Mouse (Mus musculus): ENCODE data around the gene Tmem19. TPM values are rescaled to one million over a fixed set of nuclear protein-coding genes. Genes with fewer than 3 reads are reported as not detected.

Gene Tmem19
- polyA plus RNA-seq, 1 experiment from 2014 or later: 30.8 TPM

GRCm38 (mm10) chr10:115315473-115316171, 46.7 kb downstream of the Tmem19 start, which contains the start of gene Rab21:
TSS of gene Rab21 (minus strand) at chr10:115315594.
- WGBS: under 1% methylated on average over 48 of the region's 48 CpGs
- Histone ChIP-seq H3K9me3 (no peaks in the 10 kb centered on the region), H3K9ac (peak within 1 kb of the TSS; percentile 89), H3K4me2 (peak within 1 kb of the TSS; percentile 75), H3K4me1 (peaks cover 10% of the 10 kb centered on the region; the same call in 1 of the 2 replicates), H3K27me3 (replicated peaks) (no peaks in the 10 kb centered on the region), H3K36me3 (no peaks in the 10 kb centered on the region), H3K27ac (peak within 1 kb of the TSS; percentile 96), H3K4me3 (replicated peaks) (peak within 1 kb of the TSS; percentile 91)
- peak; percentile 89 for ATAC-seq (ENCODE audit: insufficient read depth, low FRiP score, low read depth)

DNA sequence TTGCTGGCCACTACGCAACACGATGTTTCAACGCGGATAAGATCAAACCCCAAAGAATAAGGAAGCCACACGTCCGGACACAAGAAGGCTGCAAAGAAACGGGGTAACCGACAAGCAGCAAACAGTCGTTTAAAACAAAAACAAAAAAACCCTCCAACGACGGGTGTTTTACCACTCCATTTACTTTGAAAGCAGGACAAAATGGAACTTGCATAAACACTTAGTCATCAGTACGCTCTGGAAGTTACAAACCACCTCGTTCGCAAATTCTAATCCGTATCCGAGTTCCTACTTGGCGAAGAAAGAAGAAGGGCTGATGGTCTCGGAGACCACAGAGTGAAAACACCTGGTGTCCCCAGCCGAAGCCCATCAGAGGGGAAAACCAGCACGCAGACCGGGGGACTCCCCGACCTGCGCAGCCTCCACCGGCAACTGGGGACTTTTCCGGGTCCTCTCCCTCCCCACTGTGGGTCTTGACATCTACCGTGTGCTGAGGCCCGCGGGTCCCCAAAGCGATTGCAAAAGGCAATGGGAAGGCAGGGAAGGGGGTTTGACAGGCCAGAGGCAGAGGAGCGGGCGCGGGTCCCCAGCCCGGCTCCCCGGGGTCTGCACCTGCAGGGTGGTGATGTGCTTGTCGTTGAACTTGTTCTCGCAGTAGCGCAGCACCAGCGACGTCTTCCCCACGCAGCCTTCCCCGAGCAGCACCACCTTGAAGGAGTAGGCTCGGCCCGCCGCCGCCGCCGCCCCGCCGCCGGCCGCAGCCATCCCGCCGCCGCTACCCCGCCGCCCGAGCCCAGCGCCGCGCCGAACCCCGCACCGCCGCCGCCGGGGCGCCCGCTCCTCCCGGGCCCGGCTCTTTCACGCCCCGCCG, 47.5 kb downstream of the Tmem19 start:
- peak; percentile 61; the same call in 1 of the 2 replicates for ATAC-seq (ENCODE audit: insufficient read depth, low FRiP score, low read depth)
- H3K4me2 ChIP-seq: peak overlapping the region; percentile 75
- under 1% methylated on average over 48 of the region's 73 CpGs for WGBS
- peak overlapping the region; percentile 91 for H3K4me3 ChIP-seq (replicated peaks)
- H3K36me3 ChIP-seq: no peaks in the 10 kb centered on the region
- peaks cover 10% of the 10 kb centered on the region; the same call in 1 of the 2 replicates for H3K4me1 ChIP-seq
- H3K9ac ChIP-seq: peak overlapping the region; percentile 89
- H3K9me3 ChIP-seq: no peaks in the 10 kb centered on the region
- no peaks in the 10 kb centered on the region for H3K27me3 ChIP-seq (replicated peaks)
- peak overlapping the region; percentile 96 for H3K27ac ChIP-seq

DNA sequence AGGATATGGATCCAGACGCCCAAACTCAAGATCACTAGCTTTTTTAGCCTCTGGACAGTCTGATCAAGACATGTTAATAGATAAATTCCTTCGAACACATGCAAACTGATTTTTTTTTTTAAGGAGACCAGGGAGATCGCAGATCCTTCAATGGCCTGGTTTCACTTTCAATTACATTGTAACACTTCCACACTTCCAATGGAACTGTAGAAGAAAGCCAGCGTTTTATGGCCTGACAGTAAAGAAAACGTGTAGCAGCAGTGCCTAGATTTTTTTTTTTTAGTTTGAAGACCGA, 48.1 kb downstream of the Tmem19 start:
- 14% methylated on average over 6 of the region's 6 CpGs for WGBS
- Histone ChIP-seq H3K4me1 (peaks cover 10% of the 10 kb centered on the region; the same call in 1 of the 2 replicates), H3K9me3 (no peaks in the 10 kb centered on the region), H3K4me3 (replicated peaks) (peak overlapping the region; percentile 91), H3K4me2 (peak overlapping the region; percentile 75), H3K9ac (peak overlapping the region; percentile 89; the same call in 1 of the 2 replicates), H3K27me3 (replicated peaks) (no peaks in the 10 kb centered on the region), H3K36me3 (no peaks in the 10 kb centered on the region), H3K27ac (no peak overlapping the region)
- ATAC-seq (ENCODE audit: insufficient read depth, low FRiP score, low read depth): no peak

DNA sequence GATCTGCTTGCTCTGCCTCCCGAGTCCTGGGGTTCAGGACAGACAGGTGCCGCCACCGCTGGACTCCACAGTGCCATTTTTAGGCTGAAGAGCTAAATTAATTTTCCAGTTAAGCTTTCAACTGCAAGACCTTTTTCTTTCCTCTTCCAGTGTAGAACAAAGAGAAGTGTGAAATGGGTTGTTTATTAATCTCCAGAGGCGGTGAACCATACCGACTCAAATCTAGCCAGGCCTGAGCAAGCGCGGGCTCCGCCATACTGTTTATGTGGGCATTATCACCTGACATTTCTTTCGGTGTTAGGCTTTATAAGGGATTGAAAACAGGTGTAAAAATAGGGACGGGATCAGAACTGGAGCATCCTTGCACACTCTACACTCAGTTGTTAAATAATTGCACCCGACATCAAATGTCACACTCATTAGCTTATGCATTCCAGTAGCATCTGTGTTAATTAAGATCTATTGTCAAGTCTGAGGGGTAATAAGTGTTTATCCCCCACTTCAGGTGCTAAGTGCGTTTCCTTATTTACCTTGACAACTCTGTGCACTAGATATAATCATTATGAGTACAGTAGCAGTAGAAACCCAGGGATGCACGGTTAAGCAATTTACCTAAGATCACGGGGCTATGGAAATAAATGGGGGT, 48.5 kb downstream of the Tmem19 start:
- 71% methylated on average over 14 of the region's 14 CpGs for WGBS
- H3K9ac ChIP-seq: no peak overlapping the region
- H3K4me3 ChIP-seq (replicated peaks): peak overlapping the region; percentile 91
- no peak overlapping the region for H3K27ac ChIP-seq
- no peaks in the 10 kb centered on the region for H3K36me3 ChIP-seq
- no peaks in the 10 kb centered on the region for H3K27me3 ChIP-seq (replicated peaks)
- H3K9me3 ChIP-seq: no peaks in the 10 kb centered on the region
- no peak for ATAC-seq (ENCODE audit: insufficient read depth, low FRiP score, low read depth)
- peaks cover 10% of the 10 kb centered on the region; the same call in 1 of the 2 replicates for H3K4me1 ChIP-seq
- peak overlapping the region; percentile 75 for H3K4me2 ChIP-seq

DNA sequence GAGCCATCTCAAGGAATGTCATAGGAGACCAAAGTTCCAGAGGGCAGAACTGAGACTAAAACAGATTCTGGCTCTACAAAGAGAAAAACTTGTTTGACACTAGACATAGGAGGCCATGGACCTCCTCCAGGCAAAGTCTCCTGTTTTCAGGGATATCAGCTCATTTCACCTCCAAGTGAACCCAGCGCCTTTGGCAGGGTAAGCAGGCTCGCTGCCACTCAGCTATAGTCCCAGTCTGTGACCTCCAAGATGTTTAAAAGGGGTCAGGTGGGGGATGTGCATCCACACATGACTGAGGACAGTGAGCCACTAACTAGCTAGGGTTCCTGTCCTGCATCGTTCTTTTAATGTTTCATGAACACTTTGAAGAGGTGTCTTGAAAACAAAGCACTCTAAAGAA, 49.6 kb downstream of the Tmem19 start:
- WGBS: 38% methylated on average over 3 of the region's 3 CpGs
- no peak overlapping the region for H3K9ac ChIP-seq
- H3K27ac ChIP-seq: no peak overlapping the region
- H3K4me2 ChIP-seq: no peak overlapping the region
- no peaks in the 10 kb centered on the region for H3K36me3 ChIP-seq
- H3K27me3 ChIP-seq (replicated peaks): no peaks in the 10 kb centered on the region
- H3K4me3 ChIP-seq (replicated peaks): no peak overlapping the region
- ATAC-seq (ENCODE audit: insufficient read depth, low FRiP score, low read depth): no peak
- H3K9me3 ChIP-seq: no peaks in the 10 kb centered on the region
- H3K4me1 ChIP-seq: peaks cover 10% of the 10 kb centered on the region; the same call in 1 of the 2 replicates

- Histone ChIP-seq H3K27me3 (replicated peaks) (no peaks in the 10 kb centered on the region), H3K36me3 (no peaks in the 10 kb centered on the region), H3K4me1 (peaks cover 10% of the 10 kb centered on the region; the same call in 1 of the 2 replicates), H3K9me3 (no peaks in the 10 kb centered on the region), H3K9ac (no peak overlapping the region), H3K4me3 (replicated peaks) (no peak overlapping the region), H3K4me2 (no peak overlapping the region), H3K27ac (no peak overlapping the region)
- no peak for ATAC-seq (ENCODE audit: insufficient read depth, low FRiP score, low read depth)
- 83% methylated on average over 5 of the region's 5 CpGs for WGBS
Measured at GRCm38 (mm10) chr10:115312194-115312593, 50.1 kb downstream of the Tmem19 start.

GRCm38 (mm10) chr10:115311263-115311965, 50.9 kb downstream of the Tmem19 start:
- no peak overlapping the region for H3K27ac ChIP-seq
- no peaks in the 10 kb centered on the region for H3K27me3 ChIP-seq (replicated peaks)
- H3K36me3 ChIP-seq: no peaks in the 10 kb centered on the region
- H3K4me3 ChIP-seq (replicated peaks): no peak overlapping the region
- no peaks in the 10 kb centered on the region for H3K9me3 ChIP-seq
- no peak overlapping the region for H3K4me2 ChIP-seq
- H3K9ac ChIP-seq: no peak overlapping the region
- 86% methylated on average over 14 of the region's 14 CpGs for whole genome bisulfite sequencing
- no peak for ATAC-seq (ENCODE audit: insufficient read depth, low FRiP score, low read depth)
- peaks cover 10% of the 10 kb centered on the region; the same call in 1 of the 2 replicates for H3K4me1 ChIP-seq

DNA sequence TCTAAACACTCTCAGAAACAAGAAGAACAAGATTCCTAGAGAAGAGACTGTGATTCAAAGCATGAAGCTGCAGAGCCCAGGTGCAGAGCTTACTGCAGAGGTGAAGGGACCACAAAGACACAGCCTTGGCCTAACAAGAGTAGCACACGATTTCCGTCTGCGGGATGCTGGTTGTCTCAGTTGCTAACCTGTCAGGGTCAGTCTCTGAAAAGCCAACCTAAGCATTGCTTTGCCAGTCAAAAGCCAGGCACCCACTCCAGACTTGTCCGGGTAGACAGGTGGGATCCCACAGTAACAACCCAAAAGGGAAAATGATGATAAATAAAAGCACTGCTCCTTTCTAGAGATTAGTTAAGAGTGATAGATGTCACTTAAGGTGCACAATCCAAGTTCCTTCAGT, 53.1 kb downstream of the Tmem19 start:
- H3K36me3 ChIP-seq: no peaks in the 10 kb centered on the region
- H3K9me3 ChIP-seq: no peaks in the 10 kb centered on the region
- no peak overlapping the region for H3K9ac ChIP-seq
- WGBS: 88% methylated on average over 4 of the region's 4 CpGs
- no peak overlapping the region for H3K4me2 ChIP-seq
- H3K4me3 ChIP-seq (replicated peaks): no peak overlapping the region
- H3K4me1 ChIP-seq: peaks cover 10% of the 10 kb centered on the region; the same call in 1 of the 2 replicates
- H3K27ac ChIP-seq: no peak overlapping the region
- H3K27me3 ChIP-seq (replicated peaks): no peaks in the 10 kb centered on the region
- no peak for ATAC-seq (ENCODE audit: insufficient read depth, low FRiP score, low read depth)

DNA sequence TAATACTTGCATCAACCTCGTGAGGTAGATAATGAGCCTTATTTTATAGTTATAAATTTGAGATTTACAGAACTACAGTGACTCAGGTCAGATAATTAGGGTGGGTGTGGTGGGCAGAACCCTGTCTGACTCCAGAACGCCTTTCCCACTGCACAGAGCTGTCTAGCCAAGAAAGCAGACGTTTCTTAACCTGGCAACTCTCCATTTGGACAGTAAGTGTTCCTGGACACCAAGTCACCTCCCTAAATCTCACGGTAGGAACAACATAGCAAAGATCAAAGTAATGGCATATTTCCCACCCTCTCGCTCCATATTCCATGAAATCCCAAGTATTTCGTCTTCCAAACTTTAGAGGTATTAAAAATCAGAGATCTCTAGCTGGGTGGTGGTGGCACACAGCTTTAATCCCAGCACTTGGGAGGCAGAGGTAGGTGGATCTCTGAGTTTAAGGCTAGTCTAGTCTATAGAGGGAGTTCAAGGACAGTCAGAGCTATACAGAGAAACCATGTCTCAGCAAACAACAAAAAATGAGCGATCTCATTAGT, 54.9 kb downstream of the Tmem19 start:
- Histone ChIP-seq H3K27me3 (replicated peaks) (no peaks in the 10 kb centered on the region), H3K9me3 (no peaks in the 10 kb centered on the region), H3K4me3 (replicated peaks) (no peak overlapping the region), H3K4me2 (no peak overlapping the region), H3K4me1 (0 out of 2 replicates have a peak, but pooled peaks cover 2% of the 10 kb centered on the region), H3K9ac (no peak overlapping the region), H3K27ac (no peak overlapping the region), H3K36me3 (no peaks in the 10 kb centered on the region)
- whole genome bisulfite sequencing: 78% methylated on average over 7 of the region's 7 CpGs
- no peak for ATAC-seq (ENCODE audit: insufficient read depth, low FRiP score, low read depth)

GRCm38 (mm10) chr10:115298683-115299082, 63.6 kb downstream of the Tmem19 start:
- ATAC-seq (ENCODE audit: insufficient read depth, low FRiP score, low read depth): no peak
- H3K4me1 ChIP-seq: no peaks in the 10 kb centered on the region
- H3K9ac ChIP-seq: no peak overlapping the region
- peaks cover 8% of the 10 kb centered on the region; the same call in 1 of the 2 replicates for H3K36me3 ChIP-seq
- no peaks in the 10 kb centered on the region for H3K27me3 ChIP-seq (replicated peaks)
- 91% methylated on average over 4 of the region's 4 CpGs for WGBS
- H3K27ac ChIP-seq: no peak overlapping the region
- no peak overlapping the region for H3K4me3 ChIP-seq (replicated peaks)
- H3K4me2 ChIP-seq: no peak overlapping the region
- no peaks in the 10 kb centered on the region for H3K9me3 ChIP-seq

DNA sequence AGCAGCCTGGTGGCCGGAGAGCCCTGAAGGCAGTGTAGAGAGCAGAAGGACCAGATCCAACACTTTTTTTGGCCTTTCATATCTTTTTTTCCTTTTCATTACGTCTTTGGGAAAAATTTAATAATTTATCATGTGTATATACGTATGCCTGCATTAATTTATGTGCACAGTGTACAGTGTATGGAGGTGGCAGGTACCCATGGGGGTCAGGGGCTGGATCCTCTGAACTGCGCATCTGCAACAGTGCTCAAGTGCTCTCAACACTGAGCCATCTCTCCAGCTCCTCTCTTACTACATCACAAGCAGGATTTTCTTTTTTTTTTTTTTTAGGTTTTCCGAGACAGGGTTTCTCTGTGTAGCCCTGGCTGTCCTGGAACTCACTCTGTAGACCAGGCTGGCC, 64.7 kb downstream of the Tmem19 start:
- no peak overlapping the region for H3K9ac ChIP-seq
- H3K36me3 ChIP-seq: peaks cover 17% of the 10 kb centered on the region
- 90% methylated on average over 5 of the region's 5 CpGs for WGBS
- H3K27me3 ChIP-seq (replicated peaks): no peaks in the 10 kb centered on the region
- H3K4me2 ChIP-seq: no peak overlapping the region
- H3K4me1 ChIP-seq: no peaks in the 10 kb centered on the region
- H3K27ac ChIP-seq: no peak overlapping the region
- no peaks in the 10 kb centered on the region for H3K9me3 ChIP-seq
- ATAC-seq (ENCODE audit: insufficient read depth, low FRiP score, low read depth): no peak
- H3K4me3 ChIP-seq (replicated peaks): no peak overlapping the region
